Mouse (Mus musculus) liver, embryonic 16.5 days (tissue): ENCODE measurements around the gene Acox1. TPM values are rescaled to one million over a fixed set of nuclear protein-coding genes. Genes with fewer than 3 reads are reported as not detected.

Experiments used
- ATAC-seq: fragments of 200-750 bp; cut with Nextera tagmentation; 2 replicates; pipeline ENCODE4 v1.8.0; 2017; ENCODE audit warnings: low read depth, mild to moderate bottlenecking, moderate number of reproducible peaks, moderate library complexity
- H3K27ac ChIP-seq: fragments of 300-500 bp; sonication (generic); 2 replicates; pipeline ENCODE4 v1.5.1; 2014; ENCODE audit warnings: mild to moderate bottlenecking, low read length
- H3K27me3 ChIP-seq: fragments of 300-500 bp; sonication (generic); 2 replicates; pipeline ENCODE4 v1.6.1; 2014; ENCODE audit warnings: low read depth, low read length, mixed read lengths; ENCODE audit not compliant: control insufficient read depth, insufficient read depth
- H3K36me3 ChIP-seq: fragments of 300-500 bp; sonication (generic); 2 replicates; pipeline ENCODE4 v1.6.1; 2014; ENCODE audit warnings: mild to moderate bottlenecking; ENCODE audit not compliant: control insufficient read depth, insufficient read depth
- H3K4me1 ChIP-seq: fragments of 300-500 bp; sonication (generic); 2 replicates; pipeline ENCODE4 v1.6.1; 2014; ENCODE audit warnings: low read depth, low read length, mixed read lengths; ENCODE audit not compliant: control insufficient read depth
- H3K4me2 ChIP-seq: fragments of 300-500 bp; sonication (generic); 2 replicates; pipeline ENCODE4 v1.6.1; 2014; ENCODE audit warnings: low read depth, low read length, mixed read lengths
- H3K4me3 ChIP-seq: fragments of 300-500 bp; sonication (generic); 2 replicates; pipeline ENCODE4 v1.5.1; 2014; ENCODE audit warnings: low read depth, mild to moderate bottlenecking, low read length
- H3K9ac ChIP-seq: fragments of 300-500 bp; sonication (generic); 2 replicates; pipeline ENCODE4 v1.6.1; 2014; ENCODE audit warnings: low read depth, low read length
- H3K9me3 ChIP-seq: fragments of 300-500 bp; sonication (generic); replicated peaks from 2 replicates; pipeline ENCODE4 v1.6.1; 2016; ENCODE audit warnings: low read length; ENCODE audit not compliant: control insufficient read depth
- WGBS: fragments of 180-500 bp; shearing (Covaris S2); extraction: QIAGEN DNeasy Blood & Tissue Kit; methylation state at CpG from one replicate; pipeline ENCODE4 v1.1.7; 2014; ENCODE audit not compliant: insufficient replicate concordance; 5-methylcytosine and 5-hydroxymethylcytosine counted together
- polyA plus RNA-seq: library from polyadenylated mRNA; unstranded; fragments of >200 nt; fragmentation: Nextera tagmentation; extraction: Ambion mirVana; gene quantifications from 2 replicates; pipeline ENCODE4 v1.2.1, GENCODE M21; 2015

Gene Acox1
- polyA plus RNA-seq, 1 experiment from 2014 or later: 73.7 TPM

DNA sequence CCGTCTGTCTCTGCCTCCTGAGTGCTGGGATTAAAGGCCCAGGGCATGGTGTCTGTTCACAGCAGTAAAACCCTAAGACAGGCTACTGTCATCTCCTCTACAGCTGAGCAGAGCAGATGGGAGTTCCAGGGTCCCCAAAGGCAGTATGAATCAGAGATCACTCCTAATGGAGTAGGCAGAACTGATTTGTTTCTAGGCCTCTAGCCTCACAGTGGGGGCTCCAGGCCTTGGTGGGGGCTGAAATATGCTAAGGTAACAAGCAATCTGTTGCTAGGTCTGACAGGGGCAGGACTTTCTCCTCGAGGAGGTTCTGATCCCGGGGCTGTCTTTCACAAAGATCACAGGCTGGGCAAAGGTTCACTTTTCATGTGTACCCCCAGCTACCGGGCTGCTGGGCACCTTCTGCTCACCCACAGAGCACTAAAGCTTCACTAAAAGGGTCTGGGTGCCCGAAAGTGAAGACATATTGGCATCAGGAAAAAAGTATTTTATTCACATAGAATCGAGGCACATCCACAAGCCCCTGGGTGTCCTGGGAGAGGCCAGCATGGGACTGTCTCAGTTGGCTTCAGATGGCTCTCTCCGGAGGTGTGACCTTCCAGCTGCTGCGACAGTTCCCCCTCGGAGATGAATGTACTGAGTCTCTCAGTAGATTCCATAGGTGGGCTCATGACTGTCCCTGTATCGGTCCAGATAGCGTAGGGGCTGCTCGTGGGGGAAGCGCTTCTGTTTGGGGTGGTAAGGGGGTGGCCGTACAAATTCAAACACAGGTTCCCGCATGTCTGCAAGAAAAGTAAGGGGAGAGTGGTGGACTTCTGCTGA is 67.3 kb downstream of the Acox1 start:
- ATAC-seq: no peak

GRCm38 (mm10) chr11:116130488-116131205 is 68.2 kb downstream of the Acox1 start, which contains the start of gene Trim65:
TSS of gene Trim65 (minus strand) at chr11:116131128.
- WGBS: under 1% methylated on average over 69 of the region's 69 CpGs
- Histone ChIP-seq H3K27ac (peak within 1 kb of the TSS; percentile 76), H3K4me3 (peak within 1 kb of the TSS; percentile 68), H3K9ac (peak within 1 kb of the TSS; percentile 77), H3K4me2 (peak within 1 kb of the TSS; percentile 84), H3K27me3 (no peaks in the 10 kb centered on the region), H3K4me1 (peaks cover 37% of the 10 kb centered on the region), H3K9me3 (no peaks in the 10 kb centered on the region), H3K36me3 (no peaks in the 10 kb centered on the region; the same call in 1 of the 2 replicates)
- ATAC-seq: peak; percentile 84

More for the DNA sequence above, 67.3 kb downstream of the Acox1 start:
- H3K36me3 ChIP-seq: no peaks in the 10 kb centered on the region
- H3K27ac ChIP-seq: peak overlapping the region; percentile 76
- peak overlapping the region; percentile 84 for H3K4me2 ChIP-seq
- no peaks in the 10 kb centered on the region for H3K9me3 ChIP-seq
- 75% methylated on average over 15 of the region's 15 CpGs for WGBS
- H3K9ac ChIP-seq: peak overlapping the region; percentile 77
- peak overlapping the region; percentile 68 for H3K4me3 ChIP-seq
- H3K27me3 ChIP-seq: no peaks in the 10 kb centered on the region
- H3K4me1 ChIP-seq: peaks cover 37% of the 10 kb centered on the region

DNA sequence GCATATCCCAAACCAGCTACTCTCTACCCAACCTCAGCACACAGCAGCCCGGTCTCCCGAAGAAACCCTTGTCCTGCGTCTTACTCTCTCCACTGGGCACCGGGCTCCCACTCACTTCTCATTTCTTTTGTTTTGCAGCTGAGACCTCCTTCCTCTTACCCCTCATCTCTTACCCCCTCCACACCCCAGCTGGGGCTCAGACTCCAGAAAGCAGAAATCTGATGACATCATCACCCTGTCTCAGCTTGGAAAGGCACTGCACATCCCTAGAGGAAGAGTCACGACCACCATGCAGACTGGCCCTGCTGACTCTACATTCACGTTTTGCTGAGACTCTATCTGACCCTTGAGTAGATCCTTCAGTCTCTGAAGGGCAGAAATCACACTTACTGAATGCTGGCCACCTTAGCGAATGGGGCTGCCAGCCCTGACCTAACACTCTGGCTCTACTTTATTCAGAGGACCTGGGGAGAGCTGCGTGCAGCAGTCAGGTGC is 68.8 kb downstream of the Acox1 start:
- WGBS: 18% methylated on average over 8 of the region's 8 CpGs
- peaks cover 37% of the 10 kb centered on the region for H3K4me1 ChIP-seq
- peak overlapping the region; percentile 76; the same call in 1 of the 2 replicates for H3K27ac ChIP-seq

GRCm38 (mm10) chr11:116129091-116129790 is 69.6 kb downstream of the Acox1 start:
- Histone ChIP-seq H3K4me2 (peak overlapping the region; percentile 84; the same call in 1 of the 2 replicates), H3K27me3 (no peaks in the 10 kb centered on the region), H3K27ac (no peak overlapping the region), H3K9ac (no peak overlapping the region), H3K36me3 (no peaks in the 10 kb centered on the region; the same call in 1 of the 2 replicates), H3K4me3 (no peak overlapping the region), H3K9me3 (no peaks in the 10 kb centered on the region), H3K4me1 (peaks cover 37% of the 10 kb centered on the region)
- no peak for ATAC-seq
- 66% methylated on average over 9 of the region's 9 CpGs for WGBS

More for the DNA sequence above, 68.8 kb downstream of the Acox1 start:
- H3K4me2 ChIP-seq: peak overlapping the region; percentile 84
- no peaks in the 10 kb centered on the region for H3K9me3 ChIP-seq
- no peak for ATAC-seq
- no peaks in the 10 kb centered on the region; the same call in 1 of the 2 replicates for H3K36me3 ChIP-seq
- no peaks in the 10 kb centered on the region for H3K27me3 ChIP-seq
- H3K9ac ChIP-seq: peak overlapping the region; percentile 77
- peak overlapping the region; percentile 68 for H3K4me3 ChIP-seq

GRCm38 (mm10) chr11:116127986-116128385 is 70.9 kb downstream of the Acox1 start:
- ATAC-seq: no peak
- 78% methylated on average over 9 of the region's 9 CpGs for WGBS

DNA sequence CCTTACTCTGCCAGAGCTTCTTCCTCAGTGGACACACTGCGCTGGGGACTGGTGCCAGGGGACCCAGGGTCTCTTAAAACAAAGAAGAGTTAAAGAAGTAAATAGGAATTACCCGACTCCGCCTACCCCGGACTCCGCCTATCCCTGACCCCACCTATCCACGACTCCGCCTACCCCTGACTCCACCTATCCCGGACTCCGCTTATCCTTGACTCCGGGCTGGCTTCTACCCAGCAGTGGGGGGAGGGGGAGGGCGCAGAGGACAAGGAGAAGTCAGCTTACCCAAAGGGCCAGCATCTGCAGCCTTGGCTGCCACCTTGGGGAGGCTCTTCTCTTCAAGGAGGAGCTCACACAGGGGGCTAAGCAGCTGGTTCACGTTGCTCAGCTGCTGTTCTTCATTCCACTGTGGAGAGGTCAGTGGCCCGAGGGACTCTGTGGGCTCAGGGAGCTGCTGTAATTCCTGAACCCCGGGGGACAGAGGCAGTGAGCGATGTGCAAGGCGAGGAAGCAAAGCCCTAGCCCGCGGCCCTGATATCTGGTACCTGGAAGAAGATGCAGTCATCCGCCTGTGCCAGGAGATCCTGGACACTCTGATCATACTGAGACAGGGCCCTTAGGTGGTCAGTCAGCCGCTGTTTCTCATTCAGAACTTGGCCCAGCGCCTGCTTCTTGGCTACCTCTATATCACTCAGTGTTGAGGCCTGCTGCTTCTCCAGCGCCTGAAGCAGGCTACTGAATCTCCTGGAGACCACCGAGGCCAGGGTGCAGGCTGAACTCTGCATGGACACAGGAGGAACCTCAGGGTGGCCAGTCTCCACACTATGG is 71.5 kb downstream of the Acox1 start, which contains the start of gene Trim47:
Gene Trim47, minus strand, starts transcription at position 55 of the 825 bp plus-strand sequence.
- Histone ChIP-seq H3K36me3 (no peaks in the 10 kb centered on the region; the same call in 1 of the 2 replicates), H3K9ac (no peak within 1 kb of the TSS), H3K27ac (no peak within 1 kb of the TSS), H3K9me3 (no peaks in the 10 kb centered on the region), H3K4me2 (peak within 1 kb of the TSS; percentile 4; the same call in 1 of the 2 replicates), H3K4me1 (peaks cover 37% of the 10 kb centered on the region), H3K4me3 (no peak within 1 kb of the TSS), H3K27me3 (no peaks in the 10 kb centered on the region)
- 42% methylated on average over 23 of the region's 23 CpGs for WGBS
- peak; percentile 39; the same call in 1 of the 2 replicates for ATAC-seq

More at GRCm38 (mm10) chr11:116127986-116128385, 70.9 kb downstream of the Acox1 start:
- Histone ChIP-seq H3K4me3 (no peak overlapping the region), H3K4me2 (no peak overlapping the region), H3K36me3 (no peaks in the 10 kb centered on the region; the same call in 1 of the 2 replicates), H3K9me3 (no peaks in the 10 kb centered on the region), H3K9ac (no peak overlapping the region), H3K4me1 (peaks cover 37% of the 10 kb centered on the region), H3K27me3 (no peaks in the 10 kb centered on the region), H3K27ac (no peak overlapping the region)

GRCm38 (mm10) chr11:116126261-116126660 is 72.6 kb downstream of the Acox1 start:
- ATAC-seq: no peak
- Histone ChIP-seq H3K27me3 (no peaks in the 10 kb centered on the region), H3K36me3 (no peaks in the 10 kb centered on the region; the same call in 1 of the 2 replicates)

More at GRCm38 (mm10) chr11:116126261-116126660, 72.6 kb downstream of the Acox1 start:
- peaks cover 31% of the 10 kb centered on the region for H3K4me1 ChIP-seq
- no peak overlapping the region for H3K4me2 ChIP-seq
- 75% methylated on average over 15 of the region's 15 CpGs for WGBS
- H3K4me3 ChIP-seq: no peak overlapping the region
- H3K9ac ChIP-seq: no peak overlapping the region
- H3K9me3 ChIP-seq: no peaks in the 10 kb centered on the region
- H3K27ac ChIP-seq: no peak overlapping the region
